Mouse (Mus musculus) CD4-positive helper T cell, adult 2 months (primary cell): ENCODE results near the gene Lrrc26.
A peak's percentile ranks its signal among the peaks of the same experiment; 100 is the strongest.

Experiments used
- DNase-seq: peaks from one replicate; pipeline ENCODE4 v3.0.0-alpha.2; 2012; ENCODE audit warnings: low read depth, missing footprints, low spot score

Lrrc26 gene

GRCm38 (mm10) chr2:25265897-25266656 lies 23.6 kb upstream of the Lrrc26 start:
- DNase-seq: no peak

- DNase-seq: no peak
Measured at GRCm38 (mm10) chr2:25266720-25267119, 23.0 kb upstream of the Lrrc26 start.

DNA sequence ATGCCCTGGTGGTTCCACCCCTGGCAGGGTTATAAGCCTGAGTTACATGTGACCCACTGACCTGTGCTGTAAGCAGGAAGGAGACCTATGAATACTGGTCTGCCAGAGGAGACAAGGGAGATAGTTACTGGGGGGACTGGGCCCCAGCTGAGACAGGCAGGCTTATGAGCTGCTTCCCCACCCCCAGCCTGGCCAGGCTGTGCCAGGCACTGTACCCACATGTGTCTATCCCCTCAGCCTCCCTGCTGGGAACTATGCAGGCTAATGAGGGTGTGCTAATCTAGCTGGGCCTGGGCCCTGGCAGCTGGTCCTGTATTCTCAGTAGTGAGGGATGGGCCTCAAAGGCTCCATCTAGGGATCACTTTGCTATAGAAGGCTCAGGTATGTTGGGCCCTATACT lies 22.5 kb upstream of the Lrrc26 start:
- DNase-seq: no peak

- DNase-seq: no peak
Measured at GRCm38 (mm10) chr2:25267746-25268309, 21.9 kb upstream of the Lrrc26 start.

DNA sequence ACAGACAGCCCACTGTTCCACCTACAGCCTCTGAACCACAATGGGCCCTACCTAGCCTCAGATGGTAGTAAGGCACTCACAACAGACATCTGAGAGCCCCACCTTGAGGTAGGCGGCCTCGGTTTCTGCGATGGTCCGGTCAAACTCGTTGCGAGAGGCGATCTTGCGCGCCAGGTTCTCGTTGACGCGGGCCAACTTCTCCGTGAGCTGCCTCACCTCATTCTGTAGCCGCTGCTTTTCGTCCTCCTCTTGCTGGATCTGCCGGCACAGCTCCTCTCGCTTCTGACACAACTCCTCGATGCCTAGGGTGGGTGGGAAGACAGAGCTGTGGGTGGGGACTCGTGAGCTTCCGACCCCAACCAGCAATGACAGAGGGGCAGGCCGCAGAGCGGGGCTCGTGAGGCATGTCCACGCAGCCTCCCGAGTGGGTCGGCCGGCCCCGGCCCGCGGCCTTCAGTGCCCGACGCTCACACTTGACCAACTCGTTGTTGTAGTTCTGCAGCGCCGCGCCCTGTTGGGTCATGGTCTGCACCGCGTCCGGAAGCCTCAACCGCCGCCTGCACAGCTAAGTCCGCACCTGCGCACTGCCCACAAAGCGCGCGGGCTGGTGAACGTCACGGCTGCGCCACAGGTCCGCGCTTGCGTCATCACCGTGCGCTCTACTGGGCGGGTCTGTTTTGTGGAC lies 17.7 kb upstream of the Lrrc26 start, which contains the start of the genes Ssna1 and Anapc2:
Gene Ssna1, minus strand, starts transcription at position 612 of the 685 bp plus-strand sequence.
Gene Anapc2, plus strand, starts transcription at position 652 of the 685 bp plus-strand sequence.
- DNase-seq: peak; percentile 97

- no peak for DNase-seq
Measured at GRCm38 (mm10) chr2:25272515-25272914, 17.2 kb upstream of the Lrrc26 start.

DNA sequence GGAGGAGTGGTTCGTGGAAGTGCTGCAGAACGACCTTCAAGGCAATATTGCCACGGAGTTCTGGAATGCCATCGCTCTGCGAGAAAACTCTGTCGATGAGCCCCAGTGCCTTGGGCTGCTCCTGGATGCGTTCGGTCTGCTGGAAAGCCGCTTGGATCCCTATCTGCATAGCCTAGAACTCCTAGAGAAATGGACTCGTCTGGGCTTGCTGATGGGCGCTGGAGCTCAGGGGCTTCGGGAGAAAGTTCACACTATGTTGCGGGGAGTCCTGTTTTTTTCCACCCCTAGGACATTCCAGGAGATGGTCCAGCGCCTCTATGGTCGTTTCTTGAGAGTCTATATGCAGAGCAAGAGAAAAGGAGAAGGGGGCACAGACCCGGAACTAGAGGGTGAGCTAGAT lies 16.7 kb upstream of the Lrrc26 start:
- DNase-seq: no peak

DNA sequence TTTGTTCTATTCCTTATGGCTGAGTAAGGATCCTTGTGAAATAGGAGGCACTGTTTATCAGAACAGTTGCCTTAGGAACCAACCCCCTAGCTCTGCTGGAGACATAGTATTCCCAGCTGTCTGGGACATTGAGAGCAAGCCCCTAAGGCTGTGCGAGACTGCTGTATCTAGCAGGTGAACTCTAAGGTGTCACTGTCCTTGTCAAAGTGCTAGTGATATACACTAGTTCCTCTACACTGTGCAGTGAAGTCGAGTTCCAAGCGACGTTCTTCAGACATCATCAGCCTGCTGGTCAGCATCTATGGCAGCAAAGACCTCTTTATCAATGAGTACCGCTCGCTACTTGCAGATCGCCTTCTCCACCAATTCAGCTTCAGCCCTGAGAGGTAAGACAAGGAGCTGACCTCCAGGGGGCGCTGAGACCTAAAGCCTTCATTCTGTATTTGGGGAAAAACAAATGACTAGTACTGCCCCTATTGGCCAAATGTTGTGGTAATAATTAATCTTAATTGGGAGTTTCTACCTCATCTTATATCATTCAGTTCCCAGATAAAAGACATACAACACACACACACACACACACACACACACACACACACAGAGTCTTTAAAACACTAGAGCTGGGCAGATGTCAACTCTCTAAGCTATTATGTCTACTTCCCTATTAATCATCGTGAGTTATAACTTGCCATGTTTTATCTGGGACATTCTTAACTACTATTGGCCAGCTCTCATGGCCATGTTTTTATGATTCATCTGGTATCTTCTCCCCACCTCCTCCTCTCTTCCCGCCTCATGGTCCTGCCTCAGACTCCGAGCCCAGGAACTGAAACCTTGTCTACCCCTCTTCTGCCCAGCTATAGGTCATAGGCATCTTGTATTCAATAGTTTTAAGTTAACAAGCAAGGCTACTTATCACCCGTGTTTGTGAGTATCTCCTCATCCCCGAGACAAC lies 10.5 kb upstream of the Lrrc26 start:
- DNase-seq: peak; percentile 81

DNA sequence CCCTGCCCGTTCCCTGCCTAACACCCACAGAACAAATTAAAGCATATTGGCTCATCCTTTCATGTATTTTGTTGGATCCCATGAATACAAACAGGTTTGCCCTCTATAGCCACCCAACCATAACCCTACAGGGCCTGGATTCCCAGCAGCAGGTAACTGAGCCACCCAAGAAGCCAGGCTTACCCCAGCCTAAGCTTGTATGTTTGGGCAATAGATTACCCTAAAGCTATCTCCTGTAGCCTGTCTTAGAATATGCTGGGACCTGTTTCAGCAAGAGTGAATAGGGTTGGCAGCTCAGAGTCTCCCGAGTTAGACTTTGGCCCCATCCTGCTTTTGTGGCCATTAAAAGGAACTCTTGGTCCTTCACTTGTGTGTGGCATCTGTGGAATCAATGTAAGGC lies 4.2 kb upstream of the Lrrc26 start:
- no peak for DNase-seq

GRCm38 (mm10) chr2:25286314-25286713 lies 3.4 kb upstream of the Lrrc26 start:
- no peak for DNase-seq

- DNase-seq: no peak
Measured at GRCm38 (mm10) chr2:25286837-25287636, 2.7 kb upstream of the Lrrc26 start.

DNA sequence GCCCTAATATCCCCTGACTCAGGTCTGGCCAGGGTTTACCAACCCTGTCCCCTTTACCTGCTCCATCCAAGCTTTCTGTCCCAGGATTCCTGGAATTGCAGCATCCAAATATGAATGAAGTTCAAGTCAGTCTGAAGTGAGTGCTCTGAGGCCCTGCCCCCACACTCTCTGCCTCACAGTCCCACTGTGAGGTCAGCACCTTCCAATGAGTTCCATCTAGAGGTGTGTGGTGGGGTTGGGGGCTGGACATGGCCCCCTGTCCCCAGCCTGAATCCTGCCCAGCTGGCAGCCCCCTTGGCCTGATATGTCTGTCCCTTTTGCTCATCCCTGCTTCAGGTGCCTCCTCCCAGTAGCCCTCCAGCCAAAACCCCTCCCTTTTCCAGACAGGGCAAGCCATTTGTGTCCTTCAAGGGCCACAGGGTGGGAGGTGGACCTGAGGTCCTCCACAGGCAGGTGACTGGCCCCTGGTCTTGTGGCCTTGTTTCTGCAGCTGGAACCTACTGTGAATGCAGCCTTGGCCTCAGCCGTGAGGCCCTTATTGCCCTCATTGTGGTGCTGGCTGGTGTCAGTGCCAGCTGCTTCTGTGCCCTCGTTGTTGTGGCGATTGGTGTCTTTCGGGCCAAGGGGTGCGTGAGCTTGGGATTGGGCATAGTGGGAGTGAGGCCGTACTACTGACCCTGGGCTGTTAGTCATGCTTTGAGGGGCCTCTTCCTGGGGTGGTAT lies 1.6 kb upstream of the Lrrc26 start, which contains the start of gene Tmem210:
Gene Tmem210, plus strand, starts transcription at position 219 of the 723 bp plus-strand sequence.
- no peak for DNase-seq

DNA sequence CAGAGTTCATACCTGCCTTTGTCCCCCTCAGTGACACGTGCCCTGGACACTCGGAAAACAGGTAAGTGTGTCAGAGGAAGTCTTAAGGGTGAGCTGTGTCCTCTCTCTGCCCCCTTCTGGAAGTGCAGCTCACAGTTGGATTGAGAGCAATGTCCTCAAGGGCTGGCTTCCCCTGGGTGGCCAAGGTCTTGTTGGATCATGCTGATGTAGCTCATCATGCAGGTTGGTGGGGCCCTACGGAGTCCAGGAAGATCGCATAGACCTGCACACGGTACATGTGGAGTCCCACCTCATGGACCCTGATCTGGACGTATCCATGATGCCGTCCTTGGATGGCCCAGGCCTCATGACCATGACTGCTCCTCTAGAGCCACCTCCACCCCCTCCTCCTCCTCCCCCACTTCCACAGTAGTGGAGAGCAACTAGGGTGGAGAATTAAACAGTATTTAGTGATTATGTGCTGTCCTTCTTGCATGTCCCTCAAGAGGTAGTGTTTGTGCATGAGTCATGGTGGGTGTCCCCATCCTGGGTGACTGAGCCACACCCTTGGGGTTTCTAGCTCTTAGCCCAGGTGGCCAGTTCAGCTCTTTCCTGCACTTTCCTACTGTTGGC lies 875 bp upstream of the Lrrc26 start:
- no peak for DNase-seq

DNA sequence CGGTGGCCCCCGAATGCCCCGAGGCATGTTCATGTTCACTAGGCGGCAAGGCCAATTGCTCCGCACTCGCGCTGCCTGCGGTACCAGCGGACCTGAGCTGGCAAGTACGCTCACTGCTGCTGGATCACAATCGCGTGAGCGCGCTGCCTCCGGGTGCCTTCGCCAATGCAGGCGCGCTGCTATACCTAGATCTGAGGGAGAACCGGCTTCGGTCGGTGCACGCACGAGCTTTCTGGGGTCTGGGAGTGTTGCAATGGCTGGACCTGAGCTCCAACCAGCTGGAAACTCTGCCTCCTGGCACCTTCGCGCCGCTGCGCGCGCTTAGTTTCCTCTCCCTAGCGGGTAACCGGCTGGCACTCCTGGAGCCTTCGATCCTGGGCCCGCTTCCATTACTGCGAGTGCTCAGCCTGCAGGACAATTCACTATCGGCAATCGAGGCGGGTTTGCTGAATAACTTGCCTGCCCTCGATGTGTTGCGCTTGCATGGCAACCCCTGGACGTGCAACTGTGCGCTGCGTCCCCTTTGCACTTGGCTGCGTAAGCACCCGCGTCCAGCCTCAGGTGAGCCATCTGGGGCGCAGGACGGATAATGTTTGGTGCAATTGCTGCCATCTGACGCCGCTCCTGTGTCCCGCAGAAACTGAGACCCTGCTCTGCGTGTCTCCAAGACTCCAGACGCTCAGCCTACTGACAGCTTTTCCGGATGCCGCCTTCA lies 543 bp downstream of the Lrrc26 start:
- DNase-seq: no peak

DNA sequence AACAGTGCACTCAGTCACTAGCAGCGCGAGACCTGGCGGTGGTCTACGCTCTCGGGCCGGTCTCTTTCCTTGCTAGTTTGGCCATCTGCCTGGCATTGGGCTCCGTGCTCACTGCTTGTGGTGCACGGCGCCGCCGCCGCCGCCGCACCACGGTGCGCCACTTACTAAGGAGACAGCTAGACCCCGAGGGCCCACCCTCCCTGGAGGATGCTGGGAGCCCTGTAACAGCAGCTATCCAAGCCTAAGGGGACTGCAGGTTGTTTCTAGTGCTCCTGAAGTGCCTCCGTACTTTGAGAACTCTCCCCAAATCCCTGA lies 1.1 kb downstream of the Lrrc26 start:
- DNase-seq: no peak

GRCm38 (mm10) chr2:25291184-25292053 lies 1.7 kb downstream of the Lrrc26 start:
- no peak for DNase-seq

- DNase-seq: no peak
Measured at GRCm38 (mm10) chr2:25292054-25292544, 2.4 kb downstream of the Lrrc26 start.

- DNase-seq: peak; percentile 57
Measured at GRCm38 (mm10) chr2:25292856-25293255, 3.1 kb downstream of the Lrrc26 start.
